Mouse (Mus musculus): ENCODE measurements around the gene Klrb1b. TPM values are rescaled to one million over a fixed set of nuclear protein-coding genes. Genes with fewer than 3 reads are reported as not detected.

The Klrb1b gene
- polyA plus RNA-seq, 1 experiment = not detected

DNA sequence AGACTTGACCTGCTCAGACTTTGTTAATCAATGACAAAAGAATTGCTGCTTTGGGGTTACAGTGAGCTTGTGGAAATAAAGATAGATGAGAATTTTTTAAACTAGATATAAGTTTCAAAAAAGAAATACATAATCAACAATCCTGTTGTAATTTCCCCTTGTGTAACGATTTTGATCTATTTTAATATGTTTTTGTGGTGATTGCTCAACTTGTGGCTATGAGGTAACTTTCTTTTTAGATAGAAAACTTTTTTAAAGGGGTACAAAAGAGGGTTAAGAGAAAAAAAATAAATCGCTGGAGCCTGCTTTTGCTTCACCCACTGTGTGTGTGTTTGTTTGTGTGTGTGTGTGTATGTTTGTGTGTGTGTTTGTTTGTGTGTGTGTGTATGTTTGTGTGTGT lies 25.0 kb upstream of the Klrb1b start:
- Histone ChIP-seq H3K27ac (ENCODE audit: insufficient read depth, low read depth, low read length) (no peak overlapping the region), H3K4me1 (ENCODE audit: control insufficient read depth, insufficient read depth, low read length) (peaks cover 2% of the 10 kb centered on the region; the same call in 1 of the 2 replicates), H3K4me3 (ENCODE audit: insufficient read depth, low read depth, low read length) (no peak overlapping the region)
- TF ChIP-seq CTCF (IDR thresholded peaks at IDR 0.05; ENCODE audit: insufficient read depth, low read depth, low read length) = no peak
- TF ChIP-seq POLR2A (IDR thresholded peaks at IDR 0.05; ENCODE audit: insufficient read depth, low read depth, low read length) = no peak
- WGBS = 87% methylated on average over 2 of the region's 2 CpGs

DNA sequence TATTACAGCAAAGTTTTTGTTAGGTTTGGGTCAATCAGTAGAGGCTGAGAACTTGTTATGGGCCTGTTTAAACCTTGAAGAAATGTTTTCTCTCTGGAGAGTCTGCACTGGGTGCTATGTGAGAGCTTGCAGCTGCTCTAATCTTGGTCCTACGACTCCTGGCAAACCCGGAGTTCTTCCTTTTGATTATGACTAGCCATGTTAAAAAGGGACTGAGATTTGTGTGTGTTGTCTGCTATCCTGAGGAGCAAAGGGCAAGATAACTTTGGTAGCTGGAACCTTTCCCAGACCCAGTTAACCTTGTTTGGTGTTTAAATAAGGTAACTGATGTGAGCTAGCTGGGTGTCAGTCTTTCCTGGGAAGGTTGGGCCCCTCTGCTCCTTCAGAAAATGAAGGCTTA lies 24.5 kb upstream of the Klrb1b start:
- no peak overlapping the region for H3K4me3 ChIP-seq (ENCODE audit: insufficient read depth, low read depth, low read length)
- no peak overlapping the region for H3K27ac ChIP-seq (ENCODE audit: insufficient read depth, low read depth, low read length)
- peaks cover 2% of the 10 kb centered on the region; the same call in 1 of the 2 replicates for H3K4me1 ChIP-seq (ENCODE audit: control insufficient read depth, insufficient read depth, low read length)
- no peak for TF ChIP-seq POLR2A (IDR thresholded peaks at IDR 0.05; ENCODE audit: insufficient read depth, low read depth, low read length)
- no peak for TF ChIP-seq CTCF (IDR thresholded peaks at IDR 0.05; ENCODE audit: insufficient read depth, low read depth, low read length)
- 73% methylated on average over 2 of the region's 2 CpGs for WGBS

DNA sequence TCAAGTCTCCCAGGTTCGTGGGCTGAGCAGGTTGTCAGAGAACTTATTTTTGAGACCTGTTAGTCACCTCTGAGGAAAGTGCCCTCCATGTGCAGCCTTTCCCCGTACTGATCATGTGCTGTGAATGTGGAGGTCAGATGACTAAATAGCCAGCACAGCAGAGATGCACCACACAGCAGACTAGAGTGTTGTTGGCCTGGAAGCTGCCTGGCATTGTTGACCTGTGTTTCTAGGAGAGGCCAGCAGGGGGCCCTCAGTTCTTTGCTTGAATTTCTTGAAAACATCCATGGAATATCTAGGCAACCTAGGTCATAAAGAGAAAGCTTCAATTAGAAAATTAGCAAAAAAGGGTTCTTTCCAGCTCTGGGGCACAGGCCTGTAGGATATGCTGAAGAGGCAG lies 23.8 kb upstream of the Klrb1b start:
- 0 out of 2 replicates have a peak, but pooled peaks have one; percentile 10 for TF ChIP-seq CTCF (IDR thresholded peaks at IDR 0.05; ENCODE audit: insufficient read depth, low read depth, low read length)
- TF ChIP-seq POLR2A (IDR thresholded peaks at IDR 0.05; ENCODE audit: insufficient read depth, low read depth, low read length) = no peak
- Histone ChIP-seq H3K4me3 (ENCODE audit: insufficient read depth, low read depth, low read length) (no peak overlapping the region), H3K4me1 (ENCODE audit: control insufficient read depth, insufficient read depth, low read length) (peaks cover 7% of the 10 kb centered on the region), H3K27ac (ENCODE audit: insufficient read depth, low read depth, low read length) (no peak overlapping the region)
- WGBS = 51% methylated on average over 2 of the region's 2 CpGs

DNA sequence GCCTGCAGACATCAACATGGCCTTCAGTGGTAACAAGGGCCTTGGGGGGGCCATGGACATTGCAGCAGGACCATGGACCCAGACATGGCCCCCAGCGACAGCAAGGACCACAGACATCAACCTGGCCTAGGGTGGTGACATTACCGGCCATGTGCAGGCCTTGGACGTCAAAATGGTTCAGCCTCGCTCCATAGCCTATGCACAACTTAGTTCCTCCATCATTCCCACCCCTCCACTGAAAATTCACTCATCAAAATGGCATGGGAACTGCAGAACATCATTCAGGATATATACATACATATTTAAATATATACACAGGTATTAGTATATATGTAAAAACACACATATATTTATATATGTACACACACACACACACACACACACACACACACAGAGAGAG lies 21.3 kb upstream of the Klrb1b start:
- TF ChIP-seq POLR2A (IDR thresholded peaks at IDR 0.05; ENCODE audit: insufficient read depth, low read depth, low read length) (no peak), CTCF (IDR thresholded peaks at IDR 0.05; ENCODE audit: insufficient read depth, low read depth, low read length) (no peak)
- 94% methylated on average over 4 of the region's 4 CpGs for WGBS
- H3K4me3 ChIP-seq (ENCODE audit: insufficient read depth, low read depth, low read length) = no peak overlapping the region
- H3K4me1 ChIP-seq (ENCODE audit: control insufficient read depth, insufficient read depth, low read length) = peaks cover 8% of the 10 kb centered on the region
- no peak overlapping the region for H3K27ac ChIP-seq (ENCODE audit: insufficient read depth, low read depth, low read length)

DNA sequence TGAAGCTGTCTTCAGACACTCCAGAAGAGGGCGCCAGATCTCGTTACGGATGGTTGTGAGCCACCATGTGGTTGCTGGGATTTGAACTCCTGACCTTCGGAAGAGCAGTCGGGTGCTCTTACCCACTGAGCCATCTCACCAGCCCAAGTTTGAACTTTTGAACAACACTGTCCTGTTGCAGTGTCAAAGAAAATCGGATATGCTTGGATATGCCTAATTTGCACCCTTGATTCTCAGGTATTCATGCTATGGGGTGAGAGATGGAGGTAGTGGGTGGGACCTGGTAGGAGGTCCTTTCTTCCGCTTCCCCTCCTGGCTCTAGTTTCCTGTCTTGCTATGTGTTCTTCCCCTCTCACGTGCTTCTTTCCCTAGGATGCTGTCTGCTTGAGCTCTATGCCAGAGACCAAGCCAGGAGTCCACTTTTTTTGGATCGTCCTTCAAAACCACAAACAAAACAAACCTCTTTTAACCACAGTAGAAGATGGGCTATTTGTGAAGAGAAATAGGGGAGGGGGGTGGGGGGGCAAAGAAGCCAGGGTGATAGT lies 19.9 kb upstream of the Klrb1b start:
- WGBS = 49% methylated on average over 9 of the region's 9 CpGs
- Histone ChIP-seq H3K4me1 (ENCODE audit: control insufficient read depth, insufficient read depth, low read length) (peaks cover 8% of the 10 kb centered on the region), H3K4me3 (ENCODE audit: insufficient read depth, low read depth, low read length) (no peak overlapping the region), H3K27ac (ENCODE audit: insufficient read depth, low read depth, low read length) (no peak overlapping the region)
- TF ChIP-seq CTCF (IDR thresholded peaks at IDR 0.05; ENCODE audit: insufficient read depth, low read depth, low read length) (no peak), POLR2A (IDR thresholded peaks at IDR 0.05; ENCODE audit: insufficient read depth, low read depth, low read length) (no peak)

DNA sequence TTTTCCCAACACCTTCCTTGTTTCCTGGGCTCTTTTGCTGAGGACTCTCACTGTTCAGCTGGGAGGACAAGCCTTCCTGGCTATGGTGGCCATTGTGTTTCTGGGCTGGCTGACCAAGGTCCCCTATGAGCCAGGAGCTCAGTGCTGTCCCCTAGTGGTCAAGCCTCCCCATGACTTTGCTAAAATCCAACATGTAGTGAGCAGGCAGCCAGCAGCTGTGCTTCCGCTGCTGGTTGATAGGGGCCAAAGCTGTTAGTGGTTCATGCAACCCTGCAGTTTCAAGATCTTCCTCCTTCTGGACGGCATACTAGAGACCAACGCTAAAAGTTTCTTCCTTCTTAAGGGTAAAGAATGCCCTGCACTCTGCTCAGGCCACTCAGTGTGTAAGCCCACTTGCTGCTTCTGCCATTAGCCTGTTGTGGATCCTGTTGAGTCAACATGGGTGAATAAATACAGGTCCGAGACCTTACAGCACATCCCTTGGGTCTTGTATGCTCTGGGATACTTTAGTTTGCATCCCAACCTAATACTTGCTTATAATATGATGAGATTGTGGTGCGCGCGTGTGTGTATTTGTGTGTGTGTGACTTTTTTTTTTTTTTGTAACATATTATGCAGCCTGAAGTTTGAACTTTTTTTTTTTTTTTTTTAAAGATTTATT lies 19.3 kb upstream of the Klrb1b start:
- no peak overlapping the region for H3K27ac ChIP-seq (ENCODE audit: insufficient read depth, low read depth, low read length)
- TF ChIP-seq CTCF (IDR thresholded peaks at IDR 0.05; ENCODE audit: insufficient read depth, low read depth, low read length) = peak; percentile 79
- TF ChIP-seq POLR2A (IDR thresholded peaks at IDR 0.05; ENCODE audit: insufficient read depth, low read depth, low read length) = no peak
- 29% methylated on average over 7 of the region's 7 CpGs for WGBS
- H3K4me3 ChIP-seq (ENCODE audit: insufficient read depth, low read depth, low read length) = no peak overlapping the region
- peaks cover 8% of the 10 kb centered on the region for H3K4me1 ChIP-seq (ENCODE audit: control insufficient read depth, insufficient read depth, low read length)

DNA sequence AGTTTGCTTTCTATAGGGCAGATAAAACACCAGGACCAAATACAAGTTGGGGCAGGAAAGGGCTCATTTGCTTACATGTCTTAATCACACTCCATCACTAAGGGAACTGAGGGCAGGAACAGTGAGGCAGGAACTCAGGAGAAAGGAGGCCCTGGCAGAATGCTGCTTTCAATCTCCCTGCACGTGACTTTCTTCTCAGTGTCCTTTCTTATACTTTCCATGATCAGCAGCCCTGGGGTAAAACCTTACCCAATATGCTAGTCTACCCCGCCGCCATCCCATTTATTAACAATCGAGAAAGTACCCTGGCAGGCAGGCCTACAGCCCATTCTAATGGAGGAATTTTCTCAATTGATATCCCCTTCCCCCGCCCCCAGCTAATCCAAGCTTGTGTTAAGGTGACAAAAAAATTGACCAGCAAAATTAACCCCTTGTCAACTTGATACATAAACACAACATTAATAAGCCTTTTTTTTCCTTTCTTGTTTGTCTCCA lies 18.5 kb upstream of the Klrb1b start:
- Histone ChIP-seq H3K27ac (ENCODE audit: insufficient read depth, low read depth, low read length) (no peak overlapping the region), H3K4me1 (ENCODE audit: control insufficient read depth, insufficient read depth, low read length) (peaks cover 8% of the 10 kb centered on the region), H3K4me3 (ENCODE audit: insufficient read depth, low read depth, low read length) (no peak overlapping the region)
- WGBS = 74% methylated on average over 5 of the region's 5 CpGs
- TF ChIP-seq CTCF (IDR thresholded peaks at IDR 0.05; ENCODE audit: insufficient read depth, low read depth, low read length) = no peak
- no peak for TF ChIP-seq POLR2A (IDR thresholded peaks at IDR 0.05; ENCODE audit: insufficient read depth, low read depth, low read length)

DNA sequence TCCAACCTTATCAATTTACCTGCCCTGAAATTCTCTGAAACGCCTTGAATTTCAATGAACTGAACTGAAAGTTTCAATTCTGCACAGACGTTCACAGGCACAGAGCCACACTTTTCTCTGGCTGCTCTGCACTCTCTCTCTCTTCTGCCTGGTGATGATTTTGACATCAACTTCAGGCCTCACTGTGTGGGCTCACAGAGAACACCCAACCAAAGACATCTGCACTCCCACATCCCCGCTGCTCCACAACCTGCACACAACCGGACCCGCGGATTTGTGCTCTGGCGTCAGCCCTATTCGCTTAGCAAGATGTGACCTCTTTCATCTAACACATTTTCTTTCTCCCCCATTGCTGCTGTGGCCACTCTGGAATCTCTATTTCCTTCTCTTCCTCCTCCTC lies 18.0 kb upstream of the Klrb1b start:
- 11% methylated on average over 8 of the region's 8 CpGs for WGBS
- Histone ChIP-seq H3K4me3 (ENCODE audit: insufficient read depth, low read depth, low read length) (peak overlapping the region; percentile 34; the same call in 1 of the 2 replicates), H3K27ac (ENCODE audit: insufficient read depth, low read depth, low read length) (no peak overlapping the region; the same call in 1 of the 2 replicates), H3K4me1 (ENCODE audit: control insufficient read depth, insufficient read depth, low read length) (peaks cover 8% of the 10 kb centered on the region)
- TF ChIP-seq POLR2A (IDR thresholded peaks at IDR 0.05; ENCODE audit: insufficient read depth, low read depth, low read length) (no peak), CTCF (IDR thresholded peaks at IDR 0.05; ENCODE audit: insufficient read depth, low read depth, low read length) (no peak)

DNA sequence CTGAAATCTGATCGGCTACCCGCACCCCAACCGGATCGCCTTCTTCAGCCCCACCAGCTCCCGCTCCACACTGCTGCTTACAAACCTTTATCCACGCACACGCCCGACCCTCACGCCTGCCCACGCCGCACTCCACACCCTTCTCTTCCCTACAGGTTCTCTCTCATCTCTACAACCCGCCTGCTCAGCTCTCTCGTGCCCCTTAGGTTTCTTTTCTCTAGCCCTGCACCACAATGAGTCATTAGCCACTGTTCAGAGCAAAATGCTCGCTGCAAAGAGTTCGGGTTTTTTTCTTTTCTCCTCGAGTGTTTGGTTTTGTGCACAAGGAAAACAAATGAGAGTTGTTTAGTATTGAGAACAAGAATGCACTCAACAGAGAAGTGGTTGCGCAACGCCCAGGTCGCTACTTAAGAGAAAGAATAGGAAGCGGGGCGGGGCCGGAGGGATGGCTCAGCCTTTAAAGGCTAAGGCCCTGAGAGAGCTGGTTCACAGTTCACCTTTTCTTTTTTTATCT lies 17.4 kb upstream of the Klrb1b start:
- TF ChIP-seq POLR2A (IDR thresholded peaks at IDR 0.05; ENCODE audit: insufficient read depth, low read depth, low read length) (no peak), CTCF (IDR thresholded peaks at IDR 0.05; ENCODE audit: insufficient read depth, low read depth, low read length) (no peak)
- WGBS = under 1% methylated on average over 22 of the region's 22 CpGs
- H3K4me1 ChIP-seq (ENCODE audit: control insufficient read depth, insufficient read depth, low read length) = peaks cover 8% of the 10 kb centered on the region
- peak overlapping the region; percentile 85 for H3K27ac ChIP-seq (ENCODE audit: insufficient read depth, low read depth, low read length)
- H3K4me3 ChIP-seq (ENCODE audit: insufficient read depth, low read depth, low read length) = peak overlapping the region; percentile 85

Measured in olfactory bulb, adult 2 months (tissue).